Mouse (Mus musculus) liver, postnatal 0 days (tissue): Measurements from ENCODE around the gene Nudt3.

Experiments
- CTCF ChIP-seq: sonication (generic); IDR thresholded peaks from 2 replicates; pipeline ENCODE4 v1.5.1; 2016; ENCODE audit warnings: antibody characterized with exemption, low read depth
- EP300 ChIP-seq: IDR thresholded peaks from 2 replicates; pipeline ENCODE4 v1.6.1; 2016; ENCODE audit warnings: antibody characterized with exemption, low read depth, mild to moderate bottlenecking

GRCm38 (mm10) chr17:27556315-27557011, 66.8 kb downstream of the Nudt3 start, which contains the start of gene Hmga1:
- no peak for TF ChIP-seq CTCF
- TF ChIP-seq EP300: no peak
